Mouse (Mus musculus) left cerebral cortex, postnatal 10 days (tissue): ENCODE measurements at regions not wholly inside any gene's neighbourhood (a gene's known extent, or its start where the extent isn't known, plus 50 kb on each side); places are given as distances from the start of the nearest gene placed in this dataset.

Source experiments
- DNase-seq, 2 experiments: peaks; one replicate each; pipeline ENCODE4 v3.0.0; 2021 to 2022; ENCODE audit warnings: low spot score in 2 of 2, mixed read lengths in 1 of 2; ENCODE audit errors: extremely low spot score in 1 of 2
- intact Hi-C: fragments of 180-260 bp; cut with DNase I; formaldehyde crosslinking; loops from one replicate; pipeline ENCODE4 v1.15.1; 2025

DNA sequence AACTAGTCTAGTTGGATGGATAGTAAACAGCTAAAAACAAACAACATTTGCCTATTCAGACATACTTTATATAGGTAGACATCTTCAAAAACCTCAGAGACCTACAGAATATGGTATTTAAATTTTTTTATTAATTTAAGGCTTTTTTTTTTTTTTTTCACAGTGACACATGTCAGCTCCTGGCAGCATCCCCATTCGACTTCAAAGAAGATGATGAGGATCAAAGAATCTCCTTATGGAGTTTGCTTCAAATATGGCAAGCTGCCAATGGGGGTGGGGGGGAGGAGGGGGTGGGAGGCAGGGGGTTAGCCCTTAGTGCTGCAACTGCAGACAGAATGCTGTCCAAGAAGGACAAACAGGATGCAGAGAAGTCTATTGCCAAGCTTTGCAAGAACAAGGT is 135.8 kb upstream of the Syt13 start:
- no peak for DNase-seq
- intact Hi-C loops, result no loop called here

DNA sequence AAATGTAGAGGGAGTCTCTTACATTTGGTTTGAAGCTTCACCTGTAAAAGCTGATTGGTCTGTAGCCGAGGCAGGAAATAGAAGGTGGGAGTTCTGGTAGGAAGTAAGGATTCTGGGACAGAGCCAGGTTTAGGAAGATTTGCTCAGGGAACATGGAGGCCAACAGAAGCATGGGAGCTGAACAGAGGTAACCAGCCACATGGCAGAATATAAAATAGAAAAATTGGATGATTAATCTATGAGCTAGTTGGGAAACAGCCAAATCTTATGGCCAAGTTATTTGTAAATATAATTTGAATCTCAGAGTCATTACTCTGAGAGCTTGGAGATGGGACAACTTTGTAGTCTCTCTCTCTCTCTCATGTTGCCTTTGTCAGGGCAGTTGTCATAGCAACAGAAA is 134.9 kb upstream of the Syt13 start:
- DNase-seq, result no peak
- intact Hi-C loops, result no loop called here

DNA sequence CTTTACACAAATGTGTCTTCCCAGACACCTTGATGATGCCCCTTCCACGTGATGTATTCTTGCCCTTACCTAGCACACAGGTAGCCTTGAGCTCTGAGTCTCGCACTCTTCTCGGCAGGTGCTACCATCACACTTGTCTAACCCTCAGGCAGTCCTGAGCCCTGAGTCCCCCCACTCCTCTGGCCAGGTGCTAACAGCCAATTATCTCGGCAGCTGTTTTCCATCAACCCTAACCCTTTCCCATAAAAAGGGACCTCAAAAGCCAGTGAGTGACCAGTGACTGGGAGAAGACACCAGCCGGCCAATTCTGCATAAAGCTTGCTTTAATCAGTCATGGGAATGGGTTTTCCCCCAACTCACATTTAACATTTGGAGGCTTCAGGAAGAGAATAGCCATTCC is 133.4 kb upstream of the Syt13 start:
- DNase-seq, result no peak
- intact Hi-C loops, result no loop called here

DNA sequence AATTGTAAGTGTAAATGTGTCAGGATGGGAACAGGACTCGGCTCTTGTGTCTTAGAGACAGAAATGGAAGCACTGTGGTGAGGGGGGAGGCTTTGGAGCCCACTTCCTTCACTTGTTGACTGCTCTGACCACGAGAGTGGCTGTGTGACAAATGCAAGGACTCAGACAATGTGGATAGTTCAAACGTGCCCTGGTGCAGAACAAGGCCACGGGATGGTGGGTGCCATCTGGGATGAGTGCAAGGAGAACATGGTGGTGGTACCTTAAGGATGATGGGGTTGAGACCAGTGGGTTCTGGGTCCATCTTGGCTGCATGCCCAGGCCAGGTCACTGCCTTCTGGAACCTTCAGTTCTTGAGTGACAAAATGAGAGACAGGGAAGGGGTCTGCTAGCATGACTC is 132.3 kb upstream of the Syt13 start:
- intact Hi-C loops, result no loop called here
- no peak for DNase-seq

DNA sequence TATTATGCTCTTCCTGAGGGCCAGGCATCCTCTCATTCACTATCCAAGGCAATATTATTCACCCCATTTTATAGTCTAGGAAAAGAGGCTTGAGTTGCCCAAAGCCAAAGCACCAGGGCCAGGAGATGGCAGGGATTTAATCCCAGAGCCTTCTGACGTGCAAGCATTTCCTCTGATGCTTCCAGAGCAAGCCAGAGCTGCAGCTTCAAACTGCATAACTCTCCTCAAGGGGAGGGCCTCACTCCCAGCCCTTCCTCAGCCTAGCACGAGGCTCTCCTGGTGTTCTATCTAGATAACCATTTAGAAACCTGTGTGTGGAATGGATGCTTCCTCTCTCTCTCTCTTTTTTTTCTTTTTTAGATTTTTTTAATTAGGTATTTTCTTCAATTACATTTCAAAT is 130.0 kb upstream of the Syt13 start:
- DNase-seq, result no peak
- intact Hi-C loops, result no loop called here

DNA sequence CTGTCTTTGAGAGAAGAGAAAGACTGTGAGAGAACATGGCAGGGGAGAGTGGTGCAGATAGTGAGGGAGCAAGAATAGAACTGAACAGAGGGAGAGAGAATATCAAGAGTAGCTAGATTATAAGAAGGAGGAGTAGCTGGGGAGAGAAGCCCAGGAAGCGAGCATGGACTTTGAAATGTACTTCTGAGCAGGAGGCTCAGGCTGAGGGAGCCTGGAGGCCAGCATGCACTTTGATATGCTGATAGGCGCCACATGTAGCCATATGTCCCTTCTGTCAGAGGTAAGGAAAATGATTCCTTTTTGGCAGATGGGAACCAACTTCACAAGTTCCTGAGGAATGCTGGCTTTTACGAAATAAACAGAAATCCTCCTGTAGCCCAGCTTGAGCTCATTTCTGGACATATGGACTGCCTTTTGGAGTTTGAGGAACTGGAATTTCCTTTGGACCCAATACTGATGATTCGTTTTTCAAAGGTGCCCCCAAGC is 126.9 kb upstream of the Syt13 start:
- DNase-seq, result no peak
- intact Hi-C loops, result no loop called here

DNA sequence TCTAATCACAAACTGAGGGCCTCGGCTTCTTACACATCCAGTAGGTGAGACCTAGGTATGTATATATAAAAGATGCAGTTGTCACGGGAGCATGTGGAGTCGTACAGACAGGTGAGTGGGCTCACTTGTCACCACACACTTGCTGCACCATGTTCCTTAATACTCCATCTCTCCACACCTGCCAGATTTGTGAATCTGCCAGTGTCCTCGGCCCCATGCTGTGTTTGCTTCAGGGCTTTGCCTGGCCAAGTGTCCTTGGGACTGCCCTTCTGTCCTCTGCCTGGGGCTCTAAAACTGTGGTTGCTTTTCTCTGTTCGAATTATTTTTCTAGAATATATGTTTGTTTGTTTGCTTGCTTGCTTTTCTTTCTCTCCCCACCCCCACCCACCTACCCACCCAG is 126.0 kb upstream of the Syt13 start:
- intact Hi-C loops, result no loop called here

DNA sequence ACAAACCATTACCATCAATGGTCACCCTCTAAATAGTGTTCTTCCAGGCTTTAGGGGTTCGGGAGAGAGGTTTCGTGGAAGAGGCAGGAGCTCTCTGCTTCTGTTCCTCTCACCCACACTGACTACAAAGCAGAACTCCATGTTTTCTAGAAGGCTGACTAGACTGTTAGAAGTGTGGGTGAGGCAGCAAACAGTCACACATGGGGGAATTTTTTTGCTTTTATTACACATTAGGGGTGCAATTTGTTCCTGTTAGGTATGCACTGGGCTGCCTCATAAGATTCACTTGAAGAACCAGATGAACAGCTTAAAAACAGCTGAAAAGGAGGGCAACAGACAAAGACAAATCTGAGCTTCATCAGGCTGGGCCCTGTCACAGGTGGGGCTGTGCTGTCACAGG is 124.5 kb upstream of the Syt13 start:
- DNase-seq, result no peak
- intact Hi-C loops, result no loop called here

More for the DNA sequence above, 126.0 kb upstream of the Syt13 start:
- DNase-seq, result no peak

DNA sequence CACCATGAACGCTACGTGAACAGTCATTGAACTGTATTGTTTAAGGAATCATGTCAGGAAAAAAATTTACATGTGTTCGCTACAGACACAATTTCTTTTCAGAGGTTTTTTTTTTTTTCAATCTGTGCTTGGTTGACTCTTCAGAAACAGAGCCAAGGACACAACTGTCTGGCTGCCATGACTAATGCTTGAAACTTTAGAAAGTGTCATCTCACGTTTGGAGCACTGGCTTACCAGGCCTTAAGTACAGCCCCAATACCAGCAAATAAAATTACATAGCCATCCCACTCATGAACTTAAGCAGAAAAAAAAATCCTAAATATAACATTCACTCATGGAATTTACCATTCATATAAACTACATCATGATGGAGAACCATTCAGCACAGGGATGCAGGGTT is 115.1 kb upstream of the Syt13 start:
- intact Hi-C loops, result no loop called here
- DNase-seq, result no peak

DNA sequence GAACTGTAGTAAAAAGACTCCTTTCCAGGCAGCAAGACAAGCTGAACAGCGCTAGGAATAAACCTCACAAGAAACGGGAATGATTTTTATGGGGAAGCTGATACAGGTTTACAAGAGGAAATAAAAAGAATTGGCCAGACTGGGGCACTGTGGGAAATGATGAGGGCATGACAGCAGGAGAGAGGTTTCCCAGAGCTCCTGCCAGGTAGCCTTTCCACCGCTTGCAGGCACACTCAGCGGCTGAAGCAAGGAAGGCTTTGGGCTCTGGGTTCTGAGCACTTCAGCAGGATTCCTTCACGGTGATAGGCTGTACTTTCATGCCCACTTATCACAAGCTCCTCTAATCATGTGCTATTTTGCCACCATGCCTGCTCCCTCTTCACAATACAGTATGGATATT is 114.2 kb upstream of the Syt13 start:
- intact Hi-C loops, result no loop called here
- no peak for DNase-seq

DNA sequence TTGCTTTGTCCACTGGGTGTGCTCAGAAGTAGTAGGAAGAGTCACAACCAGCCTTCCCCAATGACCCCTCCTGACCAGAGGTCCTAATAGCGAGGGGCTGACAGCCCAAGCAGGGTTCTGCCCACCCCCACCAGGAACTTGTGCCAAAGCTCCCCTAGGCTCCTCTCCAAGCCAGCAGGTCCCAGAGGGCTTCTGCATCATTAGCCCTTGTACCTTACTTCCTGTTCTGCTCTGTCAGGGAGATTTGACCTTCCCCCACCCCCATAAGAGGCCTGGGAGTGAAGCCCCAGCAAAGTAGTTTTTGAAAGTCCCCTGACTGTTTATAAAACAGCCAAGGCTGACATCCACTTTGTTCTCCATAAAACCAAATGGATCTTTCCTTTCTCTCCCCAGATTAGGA is 110.0 kb upstream of the Syt13 start:
- intact Hi-C loops, result no loop called here
- no peak for DNase-seq

DNA sequence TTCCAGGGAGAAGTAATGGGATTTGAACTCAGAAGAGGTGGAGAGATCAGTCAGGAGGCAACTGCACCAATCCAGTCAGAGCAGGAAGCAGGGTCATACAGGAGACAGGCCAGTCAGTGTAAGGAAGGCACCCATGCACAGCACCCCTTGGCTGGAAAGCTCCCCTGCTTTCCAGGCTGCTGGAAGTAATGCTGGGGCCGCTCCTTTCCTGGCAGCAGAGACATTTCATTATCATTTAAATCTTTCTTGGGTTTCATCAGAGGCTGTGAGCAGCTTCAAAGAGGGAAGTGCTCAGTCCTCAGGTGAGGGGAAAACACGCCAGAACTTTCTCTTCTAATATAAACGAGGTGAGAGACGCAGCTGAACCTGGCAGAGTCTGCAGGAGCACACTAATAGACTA is 109.1 kb upstream of the Syt13 start:
- intact Hi-C loops, result no loop called here

DNA sequence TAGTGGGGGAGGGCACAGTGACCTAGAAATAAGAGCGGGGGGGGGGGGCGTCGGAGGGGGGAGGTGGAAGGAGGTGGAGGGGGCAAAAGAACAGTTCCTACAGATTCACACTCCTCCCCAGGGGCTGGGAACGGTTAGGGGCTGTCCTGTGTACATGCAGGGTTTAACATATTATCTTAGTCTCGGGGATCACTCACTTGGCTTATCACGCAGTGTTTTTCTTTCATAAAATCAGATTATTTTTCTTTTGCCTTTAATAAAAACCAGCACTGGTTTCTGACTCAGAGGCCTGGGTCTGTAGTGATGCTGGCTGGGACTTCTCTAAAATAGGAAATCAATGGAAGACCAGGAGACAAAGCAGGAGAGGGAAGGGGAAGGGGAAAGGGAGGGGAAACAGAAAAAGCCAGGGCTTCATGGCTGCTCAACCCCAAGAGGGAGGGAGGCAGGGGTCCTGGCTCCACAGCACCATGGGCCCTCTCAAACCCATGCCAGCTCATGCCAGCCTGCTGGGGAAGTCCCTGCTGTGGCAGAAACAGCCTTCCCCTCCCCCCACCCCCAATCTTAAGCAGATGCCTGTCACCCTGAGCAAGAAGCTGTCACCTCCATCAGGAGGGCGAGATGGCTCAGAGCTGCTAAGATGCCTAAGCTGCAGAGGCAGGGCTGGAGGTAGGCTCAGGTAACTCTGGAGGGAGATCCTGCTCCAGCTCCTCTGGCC is 108.3 kb upstream of the Syt13 start:
- intact Hi-C loops, result no loop called here
- no peak for DNase-seq

More for the DNA sequence above, 109.1 kb upstream of the Syt13 start:
- no peak for DNase-seq

DNA sequence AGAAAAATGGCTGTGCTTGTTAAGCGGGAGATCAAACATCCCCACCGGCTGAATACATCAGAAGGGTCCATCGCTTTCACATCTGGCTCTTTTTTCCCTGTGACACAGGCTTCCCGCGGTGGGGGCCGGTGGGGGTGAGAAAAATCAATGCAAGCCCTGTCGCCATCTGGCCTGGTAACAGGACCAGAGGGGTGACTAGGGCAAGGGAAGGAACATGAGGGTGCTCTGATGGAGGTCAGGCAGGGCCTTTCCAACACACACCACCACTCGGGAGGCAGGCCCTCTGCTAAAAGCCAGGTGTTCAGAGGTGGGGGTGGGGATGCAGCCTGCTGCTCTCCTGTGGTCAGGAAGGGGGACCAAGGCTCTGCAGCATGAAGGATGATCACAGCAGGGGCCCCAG is 107.5 kb upstream of the Syt13 start:
- intact Hi-C loops, result no loop called here
- DNase-seq, result no peak

DNA sequence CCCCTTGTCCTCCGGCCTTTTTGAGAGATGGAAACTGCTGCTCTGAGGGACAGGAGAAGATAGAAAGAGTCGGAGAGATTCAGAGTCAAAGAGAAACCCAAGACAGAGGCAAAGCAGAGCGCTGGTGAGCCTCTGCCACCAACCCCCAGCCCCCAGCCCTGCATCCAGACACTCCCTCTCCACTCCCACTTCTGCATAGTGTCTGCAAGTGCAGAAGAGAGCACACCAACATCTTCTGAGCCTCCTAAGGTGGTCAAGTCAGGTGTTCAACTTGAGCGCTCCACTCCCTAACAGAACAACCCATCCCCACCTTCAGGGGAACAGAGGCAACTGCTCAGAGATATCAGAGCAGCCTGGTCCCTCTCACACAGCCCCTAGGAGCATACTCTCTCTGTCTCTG is 106.8 kb upstream of the Syt13 start:
- no peak for DNase-seq
- intact Hi-C loops, result no loop called here

DNA sequence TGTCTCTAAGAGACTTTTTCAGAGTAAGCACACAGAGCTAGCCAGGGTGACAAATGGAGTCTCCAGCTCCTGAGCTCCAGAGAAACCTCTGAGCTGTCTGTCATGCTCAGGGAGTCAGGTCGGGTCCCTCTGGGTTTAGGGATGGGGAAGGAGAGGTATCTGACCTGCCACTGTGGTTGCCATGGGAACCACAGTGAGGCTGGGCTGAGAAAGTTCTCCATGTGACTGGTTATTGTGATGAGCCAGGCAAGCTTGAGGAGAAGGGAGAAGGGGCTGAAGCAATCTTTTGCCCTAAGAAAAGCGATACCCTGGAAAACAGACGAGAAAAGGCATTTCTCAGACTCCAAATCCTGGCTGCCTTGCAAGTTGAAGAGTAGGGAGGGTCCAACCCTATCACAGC is 105.7 kb upstream of the Syt13 start:
- no peak for DNase-seq
- intact Hi-C loops, result no loop called here

DNA sequence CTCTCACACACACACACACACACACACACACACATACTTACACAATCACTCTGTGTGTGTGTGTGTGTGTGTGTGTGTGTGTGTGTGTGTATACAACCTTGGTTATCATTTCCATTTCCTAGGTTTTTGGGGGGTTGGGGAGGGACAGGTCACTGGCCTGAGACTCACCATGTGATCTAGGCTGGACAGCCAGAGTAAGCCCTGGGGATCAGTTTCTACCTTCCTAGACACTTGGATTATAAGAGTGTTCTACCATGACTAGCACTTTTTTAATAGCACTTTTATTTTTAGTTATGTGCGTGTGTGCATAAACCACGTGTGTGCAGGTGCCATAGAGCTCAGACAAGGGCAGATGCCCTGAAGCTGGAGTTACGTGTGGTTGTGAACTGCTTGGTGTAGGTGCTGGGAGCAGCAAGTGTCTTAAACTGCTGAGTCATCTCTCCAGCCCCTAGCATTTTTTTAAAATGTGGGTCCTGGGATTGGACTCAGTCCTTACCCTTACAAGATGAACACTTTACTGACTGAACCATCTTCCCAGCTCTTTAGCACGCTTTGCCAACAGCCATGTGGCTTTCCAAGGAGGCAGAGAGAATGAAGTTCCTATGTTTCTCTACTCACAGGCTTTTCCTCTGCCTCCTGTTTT is 105.1 kb upstream of the Syt13 start:
- no peak for DNase-seq
- intact Hi-C loops, result loop anchor here (5.0 kb wide), 3 partner anchors 118 to 323 kb away; no protein-coding TSS in a partner anchor

DNA sequence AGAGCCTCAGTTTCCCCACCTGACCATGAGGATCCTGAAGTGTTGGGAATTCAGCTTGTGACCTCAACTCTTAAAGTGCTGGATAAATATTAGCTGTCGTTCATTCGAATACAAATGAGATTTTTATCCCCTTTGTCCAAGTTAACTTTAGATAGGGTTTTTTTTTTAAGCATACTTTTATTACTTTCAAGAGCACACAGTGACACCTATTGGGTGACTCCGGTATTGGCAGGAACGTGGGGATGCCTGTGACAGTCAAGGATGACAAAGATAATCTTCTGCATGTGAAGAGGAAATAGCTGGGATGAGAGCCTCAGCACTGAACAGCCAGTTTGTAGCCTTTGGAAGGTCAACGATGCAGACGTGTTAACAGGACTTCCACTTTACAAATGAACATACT is 103.9 kb upstream of the Syt13 start:
- intact Hi-C loops, result loop anchor here (5.0 kb wide), 3 partner anchors 119 to 324 kb away; no protein-coding TSS in a partner anchor
- DNase-seq, result peak; percentile 65 to 72

DNA sequence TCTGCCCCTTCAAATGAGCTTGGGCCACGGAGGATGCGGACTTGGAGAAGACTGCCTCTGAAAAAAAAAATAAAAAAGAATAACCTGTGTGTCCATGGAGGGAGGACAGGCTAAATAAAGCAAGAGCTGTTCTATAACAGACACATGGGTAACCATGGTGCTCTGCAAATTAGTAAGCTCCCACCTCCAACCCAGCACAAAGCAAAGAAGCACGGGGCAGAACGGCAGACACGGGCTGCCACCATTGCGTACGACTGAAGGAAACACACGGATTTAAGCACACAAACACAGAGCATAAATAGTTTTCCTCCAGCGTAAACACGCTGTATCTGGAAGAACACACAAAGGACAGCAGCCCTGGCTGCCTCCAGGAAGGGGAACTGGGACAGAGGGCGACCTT is 101.9 kb upstream of the Syt13 start:
- intact Hi-C loops, result loop anchor here (5.0 kb wide), 3 partner anchors 121 to 326 kb away; no protein-coding TSS in a partner anchor
- DNase-seq, result peak in 1 of 2 experiments; percentile 38

DNA sequence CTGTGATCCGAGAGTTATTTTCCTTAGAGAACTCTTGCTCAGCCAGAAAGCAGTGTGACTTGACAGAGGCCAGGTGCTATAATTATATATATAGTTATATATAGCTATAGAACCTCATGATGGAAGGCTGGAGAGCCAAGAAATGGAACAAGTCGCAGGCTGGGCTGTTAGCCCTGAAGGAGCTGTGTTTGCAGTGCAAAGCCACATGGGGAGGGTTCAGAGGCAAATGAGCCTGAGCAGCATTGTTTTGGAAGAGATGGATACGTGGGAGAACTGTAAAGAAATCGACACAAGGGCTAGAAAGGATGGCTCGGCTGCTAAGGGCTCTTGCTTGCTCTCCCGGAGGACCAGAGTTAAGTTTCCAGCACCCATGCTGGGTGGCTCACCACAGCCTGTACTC is 95.3 kb upstream of the Syt13 start:
- no peak for DNase-seq
- intact Hi-C loops, result no loop called here

DNA sequence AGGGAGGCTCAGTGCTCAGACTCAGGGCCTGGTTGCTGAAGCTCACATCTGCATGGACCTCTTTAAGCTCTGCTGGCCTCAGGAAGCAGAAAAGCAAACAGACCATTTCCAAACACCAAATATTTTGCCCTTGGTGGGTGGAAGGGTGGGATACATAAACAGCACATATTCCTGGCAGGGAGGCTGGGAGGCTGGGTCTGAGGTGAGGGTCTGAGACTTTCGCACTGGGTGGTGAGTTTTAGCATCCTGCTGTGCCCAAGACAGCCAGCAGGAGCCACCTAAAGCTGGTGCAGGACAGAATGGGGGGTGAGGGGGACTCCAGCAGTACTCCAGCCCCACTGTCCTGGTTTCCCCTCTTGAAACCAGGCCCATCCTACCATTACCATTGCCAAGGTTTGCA is 90.6 kb upstream of the Syt13 start:
- DNase-seq, result no peak
- intact Hi-C loops, result no loop called here
